Mouse (Mus musculus): ENCODE data around the gene Kif1bp. TPM values are rescaled to one million over a fixed set of nuclear protein-coding genes. Genes with fewer than 3 reads are reported as not detected.

The Kif1bp gene
- 35.1 and 36.1 TPM in 2 replicates for polyA plus RNA-seq (2012; rRNA removed)
- 44.6 and 46.1 TPM in 2 replicates for polyA plus RNA-seq (2014; fragmentation: Nextera tagmentation; extraction: Ambion mirVana)

- Histone ChIP-seq H3K4me1 (ENCODE audit: control insufficient read depth, insufficient read depth, low read length) (peaks cover 7% of the 10 kb centered on the region), H3K9me3 (ENCODE audit: control insufficient read depth, low read length) (no peaks in the 10 kb centered on the region), H3K4me3 (replicated peaks; ENCODE audit: low read length) (peak within 1 kb of the TSS; percentile 86), H3K4me2 (replicated peaks; ENCODE audit: low read depth, low read length, severe bottlenecking) (peak within 1 kb of the TSS; percentile 82), H3K36me3 (ENCODE audit: control insufficient read depth, insufficient read depth, low read length) (peaks cover 54% of the 10 kb centered on the region), H3K27me3 (ENCODE audit: control insufficient read depth, insufficient read depth, low read length) (no peaks in the 10 kb centered on the region), H3K9ac (ENCODE audit: low read depth, low read length, severe bottlenecking) (peak within 1 kb of the TSS; percentile 82), H3K27ac (replicated peaks; ENCODE audit: low read depth, low read length) (peak within 1 kb of the TSS; percentile 79)
- peak; percentile 100 for ATAC-seq (ENCODE audit: low FRiP score, low read depth)
- 5% methylated on average over 33 of the region's 33 CpGs for WGBS
- peak; percentile 99 for DNase-seq (ENCODE audit: low spot score)
- TF ChIP-seq POLR2A (IDR thresholded peaks at IDR 0.05; ENCODE audit: borderline replicate concordance, extremely low read depth, insufficient read depth, insufficient read length), result 0 out of 2 replicates have a peak, but pooled peaks have one; percentile 69
These were observed at the start of gene Kif1bp for GRCm38 (mm10) chr10:62578338-62579100. Kif1bp (minus strand) TSS chr10:62578457.

DNA sequence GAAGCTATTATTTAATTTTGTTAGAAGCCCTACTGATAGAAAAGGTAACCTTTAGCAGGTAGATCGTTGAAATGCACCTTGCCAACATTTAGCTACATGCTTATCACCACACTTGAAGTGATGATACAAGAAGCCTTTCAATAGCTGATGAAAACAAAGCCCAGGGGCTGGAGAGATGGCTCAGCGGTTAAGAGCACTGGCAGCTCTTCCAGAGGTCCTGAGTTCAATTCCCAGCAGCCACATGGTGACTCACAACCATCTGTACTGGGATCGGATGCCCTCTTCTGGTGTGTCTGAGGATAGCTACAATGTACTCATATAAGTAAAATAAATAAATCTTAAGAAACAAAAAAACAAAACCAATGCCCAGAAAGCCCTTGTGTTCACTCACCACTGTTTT, 25.9 kb upstream of the Kif1bp start:
- ATAC-seq (ENCODE audit: low FRiP score, low read depth) (no peak), DNase-seq (ENCODE audit: low spot score) (no peak)
- Histone ChIP-seq H3K36me3 (ENCODE audit: control insufficient read depth, insufficient read depth, low read length) (no peaks in the 10 kb centered on the region), H3K27ac (replicated peaks; ENCODE audit: low read depth, low read length) (no peak overlapping the region), H3K4me1 (ENCODE audit: control insufficient read depth, insufficient read depth, low read length) (no peaks in the 10 kb centered on the region; the same call in 1 of the 2 replicates), H3K4me3 (replicated peaks; ENCODE audit: low read length) (no peak overlapping the region), H3K27me3 (ENCODE audit: control insufficient read depth, insufficient read depth, low read length) (no peaks in the 10 kb centered on the region), H3K4me2 (replicated peaks; ENCODE audit: low read depth, low read length, severe bottlenecking) (no peak overlapping the region), H3K9ac (ENCODE audit: low read depth, low read length, severe bottlenecking) (no peak overlapping the region), H3K9me3 (ENCODE audit: control insufficient read depth, low read length) (no peaks in the 10 kb centered on the region)
- 87% methylated on average over 3 of the region's 3 CpGs for WGBS
- no peak for TF ChIP-seq POLR2A (IDR thresholded peaks at IDR 0.05; ENCODE audit: borderline replicate concordance, extremely low read depth, insufficient read depth, insufficient read length)

GRCm38 (mm10) chr10:62603233-62604030, 25.2 kb upstream of the Kif1bp start:
- Histone ChIP-seq H3K9ac (ENCODE audit: low read depth, low read length, severe bottlenecking) (no peak overlapping the region), H3K4me3 (replicated peaks; ENCODE audit: low read length) (no peak overlapping the region), H3K27me3 (ENCODE audit: control insufficient read depth, insufficient read depth, low read length) (no peaks in the 10 kb centered on the region), H3K27ac (replicated peaks; ENCODE audit: low read depth, low read length) (no peak overlapping the region), H3K36me3 (ENCODE audit: control insufficient read depth, insufficient read depth, low read length) (peaks cover 3% of the 10 kb centered on the region), H3K9me3 (ENCODE audit: control insufficient read depth, low read length) (no peaks in the 10 kb centered on the region), H3K4me2 (replicated peaks; ENCODE audit: low read depth, low read length, severe bottlenecking) (no peak overlapping the region; the same call in 1 of the 2 replicates), H3K4me1 (ENCODE audit: control insufficient read depth, insufficient read depth, low read length) (no peaks in the 10 kb centered on the region; the same call in 1 of the 2 replicates)
- TF ChIP-seq POLR2A (IDR thresholded peaks at IDR 0.05; ENCODE audit: borderline replicate concordance, extremely low read depth, insufficient read depth, insufficient read length), result no peak
- DNase-seq (ENCODE audit: low spot score) (no peak), ATAC-seq (ENCODE audit: low FRiP score, low read depth) (no peak)
- WGBS, result 85% methylated on average over 12 of the region's 12 CpGs

DNA sequence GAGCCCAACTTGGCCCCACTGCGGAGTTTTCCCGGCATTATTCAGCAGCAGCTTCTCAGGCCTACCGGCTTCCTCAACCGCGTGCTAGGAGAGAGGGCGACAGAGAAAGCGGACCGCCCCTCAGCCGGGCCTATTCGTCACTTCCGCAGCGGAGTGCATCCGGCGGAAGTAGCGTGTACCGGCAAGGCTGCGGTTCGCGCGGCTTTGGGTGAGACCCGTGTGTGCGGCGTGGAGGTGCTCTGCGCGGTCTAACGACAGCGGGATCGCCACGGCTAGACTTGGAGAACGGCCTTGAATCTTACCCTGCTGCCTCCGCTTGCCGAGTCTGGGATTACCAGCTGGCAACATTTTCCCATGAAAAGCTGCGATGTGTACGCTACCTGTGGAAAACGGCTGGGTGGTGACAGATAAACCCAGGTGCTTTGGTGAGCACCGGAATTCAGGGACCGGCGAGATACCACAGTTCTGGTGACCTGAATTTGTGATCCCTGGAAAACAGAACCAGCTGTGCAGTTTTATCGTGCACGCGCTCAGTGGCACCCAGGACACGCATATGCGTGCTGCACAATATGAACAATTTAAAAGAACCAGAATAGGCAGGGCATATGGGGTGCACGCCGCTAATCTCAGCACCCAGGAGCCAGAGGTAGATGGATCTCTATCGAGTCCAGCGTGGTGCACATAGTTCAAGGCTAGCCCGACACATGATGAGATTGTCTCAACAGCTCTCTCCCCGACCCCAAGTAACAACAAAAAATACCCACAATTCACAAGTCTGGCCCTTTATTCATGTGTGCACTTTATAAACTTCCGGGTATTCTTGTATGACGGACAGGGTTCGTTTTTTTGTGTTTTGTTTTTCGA, 24.2 kb upstream of the Kif1bp start, which contains the start of gene Ddx21:
TSS of gene Ddx21 (minus strand) at position 105 of the 864 bp plus-strand sequence.
- Histone ChIP-seq H3K27ac (replicated peaks; ENCODE audit: low read depth, low read length) (peak within 1 kb of the TSS; percentile 16), H3K9ac (ENCODE audit: low read depth, low read length, severe bottlenecking) (peak within 1 kb of the TSS; percentile 78), H3K4me2 (replicated peaks; ENCODE audit: low read depth, low read length, severe bottlenecking) (peak within 1 kb of the TSS; percentile 91), H3K27me3 (ENCODE audit: control insufficient read depth, insufficient read depth, low read length) (no peaks in the 10 kb centered on the region), H3K9me3 (ENCODE audit: control insufficient read depth, low read length) (no peaks in the 10 kb centered on the region), H3K4me3 (replicated peaks; ENCODE audit: low read length) (peak within 1 kb of the TSS; percentile 91), H3K4me1 (ENCODE audit: control insufficient read depth, insufficient read depth, low read length) (no peaks in the 10 kb centered on the region; the same call in 1 of the 2 replicates), H3K36me3 (ENCODE audit: control insufficient read depth, insufficient read depth, low read length) (peaks cover 13% of the 10 kb centered on the region)
- TF ChIP-seq POLR2A (IDR thresholded peaks at IDR 0.05; ENCODE audit: borderline replicate concordance, extremely low read depth, insufficient read depth, insufficient read length), result peak; percentile 91; the same call in 1 of the 2 replicates
- ATAC-seq (ENCODE audit: low FRiP score, low read depth) (peak; percentile 96), DNase-seq (ENCODE audit: low spot score) (peak; percentile 92)
- WGBS, result 6% methylated on average over 50 of the region's 53 CpGs

Measured in limb, embryonic 14.5 days (tissue).